Mouse (Mus musculus): Measurements from ENCODE around the gene Procr.
A peak's percentile ranks its signal among the peaks of the same experiment; 100 is the strongest.

The Procr gene

DNA sequence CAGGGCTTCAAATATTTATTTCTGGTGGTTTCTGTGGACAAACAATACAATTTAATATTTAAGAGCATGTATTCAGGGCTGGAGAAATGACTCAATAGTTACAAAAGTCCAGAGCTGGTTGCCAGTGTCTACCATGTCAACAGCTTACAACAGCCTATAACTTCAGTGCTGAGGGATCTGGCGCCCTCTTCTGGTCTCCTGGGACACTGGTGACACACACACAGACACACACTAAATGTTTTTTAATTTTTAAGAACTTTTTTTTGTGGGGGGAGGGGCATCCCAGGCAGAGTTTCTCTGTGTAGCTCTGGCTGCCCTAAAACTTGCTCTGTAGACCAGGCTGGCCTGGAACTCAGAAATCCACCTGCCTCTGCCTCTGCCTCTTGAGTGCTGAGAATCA, 4.8 kb downstream of the Procr start:
- peak; percentile 54 for DNase-seq (ENCODE audit: low spot score)

GRCm38 (mm10) chr2:155756855-155757566, 6.1 kb downstream of the Procr start:
- DNase-seq (ENCODE audit: low spot score) = peak; percentile 36

GRCm38 (mm10) chr2:155764679-155765418, 13.9 kb downstream of the Procr start:
- peak; percentile 77 for DNase-seq (ENCODE audit: low spot score)

DNA sequence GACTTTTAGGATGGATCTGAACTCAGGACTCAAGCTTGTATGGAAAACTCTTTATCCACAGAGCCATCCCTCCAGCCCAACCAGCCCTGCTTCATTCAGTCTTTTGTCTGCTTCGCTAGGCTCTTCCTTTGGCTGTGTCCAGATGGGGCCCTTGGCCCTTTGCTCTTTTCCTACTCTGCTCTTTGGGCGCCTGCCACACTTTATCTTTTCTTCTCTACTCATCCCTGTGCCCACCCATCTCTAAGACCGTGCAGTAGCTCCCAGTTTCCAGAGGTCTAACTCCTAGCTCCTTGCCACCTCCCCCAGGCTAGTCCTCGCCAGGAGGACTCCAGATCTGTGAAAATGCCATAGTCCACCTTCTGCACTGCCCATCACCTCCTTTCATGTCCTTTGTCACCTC, 22.7 kb downstream of the Procr start:
- DNase-seq (ENCODE audit: low spot score) = no peak

- no peak for DNase-seq (ENCODE audit: low spot score)
Measured at GRCm38 (mm10) chr2:155774261-155774926, 23.5 kb downstream of the Procr start.

DNA sequence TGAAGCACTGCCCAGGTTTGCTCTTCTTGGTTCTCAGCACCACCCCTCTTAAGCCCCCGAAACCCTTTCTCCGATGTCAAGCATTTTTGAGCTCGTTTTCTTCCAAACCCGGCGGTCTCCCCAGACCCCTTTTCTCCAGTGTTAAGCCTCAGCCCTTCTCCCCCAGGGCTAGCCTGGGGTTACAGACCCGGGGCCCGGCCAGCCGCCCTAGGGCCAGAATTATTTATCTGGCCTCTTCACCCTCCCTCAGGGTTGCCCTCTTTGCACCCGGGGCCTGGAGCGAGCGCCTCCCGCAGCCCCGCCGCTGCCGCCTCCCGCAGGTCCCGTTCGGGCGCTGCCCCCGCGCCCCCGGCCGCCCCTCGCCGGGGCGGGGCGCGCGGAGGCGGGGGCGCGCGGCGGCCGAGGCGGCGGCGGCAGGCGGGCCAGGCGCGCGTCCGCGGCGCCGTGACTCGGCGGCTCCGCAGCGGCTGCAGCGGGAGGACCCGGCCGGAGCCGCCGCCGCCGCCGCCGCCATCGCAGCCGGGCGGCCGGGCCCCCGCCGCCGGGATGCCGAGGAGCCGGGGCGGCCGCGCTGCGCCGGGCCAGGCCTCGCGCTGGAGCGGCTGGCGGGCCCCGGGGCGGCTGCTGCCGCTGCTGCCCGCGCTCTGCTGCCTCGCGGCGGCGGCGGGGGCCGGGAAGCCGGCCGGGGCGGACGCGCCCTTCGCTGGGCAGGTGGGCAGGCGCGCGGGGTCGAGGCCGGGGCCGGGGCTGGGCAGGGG, 24.2 kb downstream of the Procr start, which contains the start of gene Mmp24:
Mmp24 (plus strand) TSS at position 416 of the 758 bp plus-strand sequence.
- peak; percentile 38 for DNase-seq (ENCODE audit: low spot score)

- peak; percentile 63 for DNase-seq (ENCODE audit: low spot score)
Measured at GRCm38 (mm10) chr2:155775685-155776263, 24.9 kb downstream of the Procr start.

- no peak for DNase-seq (ENCODE audit: low spot score)
Measured at GRCm38 (mm10) chr2:155776824-155777687, 26.1 kb downstream of the Procr start.

DNA sequence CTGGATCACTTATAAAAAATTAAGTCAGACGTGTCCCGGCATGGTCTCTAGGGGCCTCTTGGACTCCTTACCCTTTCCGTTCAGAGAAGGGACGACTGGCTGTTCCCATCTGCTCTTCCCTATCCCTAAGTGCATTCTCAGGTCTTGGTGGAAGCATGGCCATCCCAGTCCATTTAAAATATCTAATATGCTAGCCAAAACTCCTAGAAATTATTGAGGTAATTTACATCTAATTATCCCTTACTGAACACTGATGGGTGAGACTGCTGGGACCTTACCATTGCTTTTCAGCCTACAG, 26.7 kb downstream of the Procr start:
- DNase-seq (ENCODE audit: low spot score) = no peak

GRCm38 (mm10) chr2:155778004-155778403, 27.1 kb downstream of the Procr start:
- no peak for DNase-seq (ENCODE audit: low spot score)

DNA sequence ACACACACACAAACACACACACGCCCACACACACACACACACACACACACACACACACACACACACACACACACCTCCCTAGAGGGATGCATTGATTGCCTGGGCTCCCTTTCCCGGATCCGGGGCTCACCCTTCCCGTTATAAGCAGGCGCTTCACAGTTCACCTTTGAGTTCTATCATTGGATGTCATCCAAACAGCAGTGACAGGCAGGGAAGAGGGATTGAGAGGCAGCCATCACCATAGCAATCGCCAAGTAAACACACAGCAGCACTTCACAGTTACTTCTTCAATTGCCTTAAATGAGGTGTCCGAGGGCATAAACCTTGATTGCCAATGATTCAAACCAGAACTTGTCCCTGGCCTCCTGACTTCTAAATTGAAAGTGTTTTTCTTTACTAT, 28.1 kb downstream of the Procr start:
- peak; percentile 95 for DNase-seq (ENCODE audit: low spot score)

- no peak for DNase-seq (ENCODE audit: low spot score)
Measured at GRCm38 (mm10) chr2:155779506-155779905, 28.6 kb downstream of the Procr start.

- no peak for DNase-seq (ENCODE audit: low spot score)
Measured at GRCm38 (mm10) chr2:155784534-155784933, 33.6 kb downstream of the Procr start.

GRCm38 (mm10) chr2:155786905-155787304, 36.0 kb downstream of the Procr start:
- no peak for DNase-seq (ENCODE audit: low spot score)

GRCm38 (mm10) chr2:155787949-155788931, 37.3 kb downstream of the Procr start:
- DNase-seq (ENCODE audit: low spot score) = no peak

- no peak for DNase-seq (ENCODE audit: low spot score)
Measured at GRCm38 (mm10) chr2:155792899-155793298, 42.0 kb downstream of the Procr start.

- DNase-seq (ENCODE audit: low spot score) = no peak
Measured at GRCm38 (mm10) chr2:155794674-155795445, 43.9 kb downstream of the Procr start.

DNA sequence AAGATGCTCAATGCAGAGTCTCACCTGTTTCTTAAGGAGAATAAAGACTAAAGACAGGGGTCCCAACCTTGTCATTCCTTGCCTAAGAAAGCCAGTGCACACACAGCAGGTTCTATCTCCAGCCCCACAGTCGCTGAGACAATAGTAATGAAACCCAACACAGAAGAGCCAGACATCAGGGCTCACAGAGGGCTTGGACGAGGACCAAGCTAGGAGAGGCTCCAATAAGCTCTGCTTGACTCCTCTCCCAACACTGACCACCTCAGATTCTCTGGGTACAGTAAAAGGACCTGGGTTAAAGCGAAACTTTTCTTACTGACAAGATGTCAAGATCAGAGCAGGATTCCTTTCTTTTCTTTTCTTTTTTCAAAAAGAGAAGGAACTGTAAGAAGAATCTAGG, 47.7 kb downstream of the Procr start:
- DNase-seq (ENCODE audit: low spot score) = no peak

DNA sequence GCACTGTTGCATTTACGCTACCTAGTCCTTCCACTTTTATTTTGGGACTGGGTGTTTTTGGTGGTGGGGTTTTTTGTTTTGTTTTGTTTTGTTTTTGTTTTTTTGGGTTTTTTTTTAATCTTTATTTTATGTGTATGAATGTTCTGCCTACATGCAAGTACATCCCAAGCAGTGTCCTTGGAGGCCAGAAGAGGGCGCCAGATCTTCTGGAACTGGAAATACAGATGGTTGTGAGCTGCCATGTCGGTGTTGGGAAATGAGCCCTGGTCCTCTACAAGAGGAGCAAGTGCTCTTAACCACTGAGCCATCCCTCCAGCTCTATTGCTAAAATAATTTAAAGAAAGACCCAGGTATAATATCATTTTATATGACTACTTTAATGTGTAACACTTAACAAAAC, 51.8 kb downstream of the Procr start:
- no peak for DNase-seq (ENCODE audit: low spot score)
